Mouse (Mus musculus): ENCODE measurements at regions not wholly inside any gene's neighbourhood (a gene's known extent, or its start where the extent isn't known, plus 50 kb on each side); places are given as distances from the start of the nearest gene placed in this dataset.
"Not testable (repeated sequence)": the region's sequence is repeated elsewhere in the genome, so short reads cannot be mapped to it uniquely, and the experiment has no call there.

GRCm38 (mm10) chr5:12639549-12639948 is 256.4 kb downstream of the Sema3d start:
- DNase-seq = no peak

- DNase-seq = peak in 1 of 2 experiments; percentile 6
Measured at GRCm38 (mm10) chr5:12646269-12646668, 263.1 kb downstream of the Sema3d start.

- peak in 1 of 2 experiments; percentile 14 for DNase-seq
Measured at GRCm38 (mm10) chr5:12673666-12674065, 290.5 kb downstream of the Sema3d start.

- no peak for DNase-seq
Measured at GRCm38 (mm10) chr5:12674134-12674533, 290.9 kb downstream of the Sema3d start.

- no peak for DNase-seq
Measured at GRCm38 (mm10) chr5:12676712-12677111, 293.5 kb downstream of the Sema3d start.

- no peak for DNase-seq
Measured at GRCm38 (mm10) chr5:12714894-12715293, 331.7 kb downstream of the Sema3d start.

- no peak for DNase-seq
Measured at GRCm38 (mm10) chr5:12751514-12751913, 368.3 kb downstream of the Sema3d start.

- DNase-seq = no peak
Measured at GRCm38 (mm10) chr5:12759634-12760033, 365.6 kb upstream of the Sema3a start.

GRCm38 (mm10) chr5:12767383-12767782 is 357.8 kb upstream of the Sema3a start:
- DNase-seq = no peak

GRCm38 (mm10) chr5:12782681-12783080 is 342.5 kb upstream of the Sema3a start:
- no peak for DNase-seq

- DNase-seq = no peak
Measured at GRCm38 (mm10) chr5:12808729-12809128, 316.5 kb upstream of the Sema3a start.

GRCm38 (mm10) chr5:12809884-12810283 is 315.3 kb upstream of the Sema3a start:
- DNase-seq = no peak

- DNase-seq = not testable (repeated sequence)
Measured at GRCm38 (mm10) chr5:12847207-12847606, 278.0 kb upstream of the Sema3a start.

- no peak for DNase-seq
Measured at GRCm38 (mm10) chr5:12856869-12857268, 268.3 kb upstream of the Sema3a start.

- no peak for DNase-seq
Measured at GRCm38 (mm10) chr5:12868355-12869217, 256.6 kb upstream of the Sema3a start.

- no peak for DNase-seq
Measured at GRCm38 (mm10) chr5:12872888-12873287, 252.3 kb upstream of the Sema3a start.

- DNase-seq = no peak
Measured at GRCm38 (mm10) chr5:12877595-12878296, 247.5 kb upstream of the Sema3a start.

GRCm38 (mm10) chr5:12892333-12892732 is 232.9 kb upstream of the Sema3a start:
- DNase-seq = no peak

- no peak for DNase-seq
Measured at GRCm38 (mm10) chr5:12894638-12895037, 230.6 kb upstream of the Sema3a start.

GRCm38 (mm10) chr5:12910741-12911140 is 214.5 kb upstream of the Sema3a start:
- DNase-seq = no peak

GRCm38 (mm10) chr5:12914395-12914794 is 210.8 kb upstream of the Sema3a start:
- no peak for DNase-seq

- DNase-seq = no peak
Measured at GRCm38 (mm10) chr5:12919335-12919734, 205.9 kb upstream of the Sema3a start.

- DNase-seq = no peak
Measured at GRCm38 (mm10) chr5:12922889-12923288, 202.3 kb upstream of the Sema3a start.

- no peak for DNase-seq
Measured at GRCm38 (mm10) chr5:12925466-12925865, 199.7 kb upstream of the Sema3a start.
